Mouse (Mus musculus): ENCODE results near the gene Fkbpl. TPM values are rescaled to one million over a fixed set of nuclear protein-coding genes. Genes with fewer than 3 reads are reported as not detected.

The Fkbpl gene
- polyA plus RNA-seq, 1 experiment from 2014 or later, result 9.7 TPM

GRCm38 (mm10) chr17:34655160-34655559, 10.6 kb downstream of the Fkbpl start:
- Histone ChIP-seq H3K4me3 (ENCODE audit: low read depth, low read length) (no peak overlapping the region), H3K27ac (ENCODE audit: low read depth, low read length) (no peak overlapping the region)
- 62% methylated on average over 7 of the region's 7 CpGs for WGBS

DNA sequence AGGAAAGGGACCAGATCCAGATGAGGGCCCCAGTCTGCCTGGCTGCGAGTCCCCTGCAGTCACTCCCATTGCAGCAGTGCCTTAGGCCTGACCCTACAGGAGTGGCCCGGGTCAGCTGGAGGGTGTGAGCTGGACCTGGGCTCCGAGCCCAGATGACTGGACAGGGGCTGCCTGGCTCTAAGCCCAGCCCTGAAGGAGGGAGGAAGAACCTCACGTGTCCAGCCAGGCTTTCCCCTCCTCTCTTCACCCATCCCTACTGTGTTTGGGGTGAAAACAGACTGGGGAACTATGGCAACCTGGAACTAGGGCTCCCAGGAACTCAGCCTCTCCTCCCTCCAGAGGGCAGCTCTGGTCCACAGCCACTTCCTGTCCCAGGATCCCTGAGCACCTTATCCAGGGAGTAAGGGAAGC, 11.0 kb downstream of the Fkbpl start:
- H3K4me3 ChIP-seq (ENCODE audit: low read depth, low read length), result no peak overlapping the region
- H3K4me2 ChIP-seq, result no peak overlapping the region
- H3K27me3 ChIP-seq (replicated peaks; ENCODE audit: control insufficient read depth, insufficient read depth, low read length), result peaks cover 17% of the 10 kb centered on the region
- H3K9me3 ChIP-seq (ENCODE audit: control insufficient read depth, low read length), result no peaks in the 10 kb centered on the region
- ATAC-seq (replicated peaks; ENCODE audit: low FRiP score) (no peak; the same call in 1 of the 2 replicates), DNase-seq (ENCODE audit: low spot score) (no peak)
- no peak overlapping the region for H3K27ac ChIP-seq (ENCODE audit: low read depth, low read length)
- H3K9ac ChIP-seq (ENCODE audit: low read depth, low read length), result no peak overlapping the region
- peaks cover 14% of the 10 kb centered on the region for H3K36me3 ChIP-seq (ENCODE audit: control insufficient read depth, insufficient read depth, low read length)
- WGBS, result 61% methylated on average over 4 of the region's 4 CpGs
- H3K4me1 ChIP-seq (replicated peaks; ENCODE audit: control insufficient read depth, insufficient read depth, low read length), result peaks cover 3% of the 10 kb centered on the region

More at GRCm38 (mm10) chr17:34655160-34655559, 10.6 kb downstream of the Fkbpl start:
- Histone ChIP-seq H3K4me1 (replicated peaks; ENCODE audit: control insufficient read depth, insufficient read depth, low read length) (peaks cover 3% of the 10 kb centered on the region), H3K9me3 (ENCODE audit: control insufficient read depth, low read length) (no peaks in the 10 kb centered on the region), H3K4me2 (no peak overlapping the region), H3K9ac (ENCODE audit: low read depth, low read length) (no peak overlapping the region), H3K36me3 (ENCODE audit: control insufficient read depth, insufficient read depth, low read length) (peaks cover 18% of the 10 kb centered on the region), H3K27me3 (replicated peaks; ENCODE audit: control insufficient read depth, insufficient read depth, low read length) (peaks cover 12% of the 10 kb centered on the region)
- no peak for DNase-seq (ENCODE audit: low spot score)
- ATAC-seq (replicated peaks; ENCODE audit: low FRiP score), result no peak

DNA sequence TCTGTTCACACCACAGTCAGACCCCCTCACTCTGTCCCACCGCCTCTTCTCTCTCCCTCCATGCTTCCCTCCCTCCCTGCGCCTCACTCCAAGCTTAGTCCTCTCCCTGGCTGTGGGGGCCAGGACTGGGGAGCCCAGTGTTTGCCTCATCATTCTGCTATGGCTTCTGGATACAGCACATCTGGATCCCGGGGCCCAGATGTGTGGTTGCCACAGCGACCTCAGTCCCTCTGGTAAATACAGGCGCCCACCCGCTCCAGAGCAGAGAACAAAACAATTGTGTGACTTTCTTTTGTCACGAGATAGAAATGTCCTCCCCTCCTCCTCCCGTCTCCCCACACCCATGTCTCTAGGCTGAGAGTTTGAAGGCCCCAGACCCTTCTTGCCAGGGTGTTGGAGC, 12.1 kb downstream of the Fkbpl start:
- Histone ChIP-seq H3K27ac (ENCODE audit: low read depth, low read length) (no peak overlapping the region), H3K4me1 (replicated peaks; ENCODE audit: control insufficient read depth, insufficient read depth, low read length) (peaks cover 12% of the 10 kb centered on the region), H3K27me3 (replicated peaks; ENCODE audit: control insufficient read depth, insufficient read depth, low read length) (peaks cover 27% of the 10 kb centered on the region), H3K9me3 (ENCODE audit: control insufficient read depth, low read length) (no peaks in the 10 kb centered on the region), H3K9ac (ENCODE audit: low read depth, low read length) (no peak overlapping the region), H3K36me3 (ENCODE audit: control insufficient read depth, insufficient read depth, low read length) (peaks cover 8% of the 10 kb centered on the region), H3K4me3 (ENCODE audit: low read depth, low read length) (no peak overlapping the region), H3K4me2 (no peak overlapping the region)
- WGBS, result 62% methylated on average over 8 of the region's 8 CpGs
- DNase-seq (ENCODE audit: low spot score) (no peak), ATAC-seq (replicated peaks; ENCODE audit: low FRiP score) (no peak)

GRCm38 (mm10) chr17:34657271-34657670, 12.7 kb downstream of the Fkbpl start:
- no peaks in the 10 kb centered on the region for H3K9me3 ChIP-seq (ENCODE audit: control insufficient read depth, low read length)
- WGBS, result 17% methylated on average over 2 of the region's 2 CpGs
- H3K4me3 ChIP-seq (ENCODE audit: low read depth, low read length), result no peak overlapping the region
- DNase-seq (ENCODE audit: low spot score), result no peak
- no peak overlapping the region for H3K4me2 ChIP-seq
- peaks cover 12% of the 10 kb centered on the region for H3K4me1 ChIP-seq (replicated peaks; ENCODE audit: control insufficient read depth, insufficient read depth, low read length)
- peaks cover 2% of the 10 kb centered on the region; the same call in 1 of the 2 replicates for H3K36me3 ChIP-seq (ENCODE audit: control insufficient read depth, insufficient read depth, low read length)
- no peak overlapping the region for H3K9ac ChIP-seq (ENCODE audit: low read depth, low read length)
- no peak overlapping the region for H3K27ac ChIP-seq (ENCODE audit: low read depth, low read length)
- ATAC-seq (replicated peaks; ENCODE audit: low FRiP score), result no peak
- H3K27me3 ChIP-seq (replicated peaks; ENCODE audit: control insufficient read depth, insufficient read depth, low read length), result peaks cover 29% of the 10 kb centered on the region

GRCm38 (mm10) chr17:34658145-34658544, 13.6 kb downstream of the Fkbpl start:
- no peak for DNase-seq (ENCODE audit: low spot score)
- Histone ChIP-seq H3K4me1 (replicated peaks; ENCODE audit: control insufficient read depth, insufficient read depth, low read length) (peaks cover 12% of the 10 kb centered on the region), H3K27ac (ENCODE audit: low read depth, low read length) (no peak overlapping the region), H3K9ac (ENCODE audit: low read depth, low read length) (no peak overlapping the region), H3K27me3 (replicated peaks; ENCODE audit: control insufficient read depth, insufficient read depth, low read length) (peaks cover 34% of the 10 kb centered on the region), H3K4me3 (ENCODE audit: low read depth, low read length) (no peak overlapping the region), H3K9me3 (ENCODE audit: control insufficient read depth, low read length) (no peaks in the 10 kb centered on the region), H3K4me2 (no peak overlapping the region), H3K36me3 (ENCODE audit: control insufficient read depth, insufficient read depth, low read length) (no peaks in the 10 kb centered on the region; the same call in 1 of the 2 replicates)
- WGBS, result 42% methylated on average over 2 of the region's 2 CpGs
- ATAC-seq (replicated peaks; ENCODE audit: low FRiP score), result no peak

- Histone ChIP-seq H3K9ac (ENCODE audit: low read depth, low read length) (no peak overlapping the region), H3K4me1 (replicated peaks; ENCODE audit: control insufficient read depth, insufficient read depth, low read length) (peaks cover 12% of the 10 kb centered on the region), H3K9me3 (ENCODE audit: control insufficient read depth, low read length) (no peaks in the 10 kb centered on the region), H3K4me3 (ENCODE audit: low read depth, low read length) (no peak overlapping the region), H3K36me3 (ENCODE audit: control insufficient read depth, insufficient read depth, low read length) (no peaks in the 10 kb centered on the region; the same call in 1 of the 2 replicates), H3K27me3 (replicated peaks; ENCODE audit: control insufficient read depth, insufficient read depth, low read length) (peaks cover 36% of the 10 kb centered on the region), H3K4me2 (no peak overlapping the region), H3K27ac (ENCODE audit: low read depth, low read length) (no peak overlapping the region)
- ATAC-seq (replicated peaks; ENCODE audit: low FRiP score) (no peak), DNase-seq (ENCODE audit: low spot score) (no peak)
- 71% methylated on average over 3 of the region's 3 CpGs for WGBS
These were observed 14.0 kb downstream of the Fkbpl start for GRCm38 (mm10) chr17:34658591-34658990.

GRCm38 (mm10) chr17:34659181-34659896, 14.8 kb downstream of the Fkbpl start:
- peaks cover 12% of the 10 kb centered on the region; the same call in 1 of the 2 replicates for H3K4me1 ChIP-seq (replicated peaks; ENCODE audit: control insufficient read depth, insufficient read depth, low read length)
- no peaks in the 10 kb centered on the region for H3K36me3 ChIP-seq (ENCODE audit: control insufficient read depth, insufficient read depth, low read length)
- WGBS, result 51% methylated on average over 12 of the region's 12 CpGs
- H3K9ac ChIP-seq (ENCODE audit: low read depth, low read length), result no peak overlapping the region
- DNase-seq (ENCODE audit: low spot score), result no peak
- H3K27me3 ChIP-seq (replicated peaks; ENCODE audit: control insufficient read depth, insufficient read depth, low read length), result peaks cover 37% of the 10 kb centered on the region
- H3K27ac ChIP-seq (ENCODE audit: low read depth, low read length), result no peak overlapping the region
- no peaks in the 10 kb centered on the region for H3K9me3 ChIP-seq (ENCODE audit: control insufficient read depth, low read length)
- no peak overlapping the region for H3K4me3 ChIP-seq (ENCODE audit: low read depth, low read length)
- ATAC-seq (replicated peaks; ENCODE audit: low FRiP score), result no peak
- H3K4me2 ChIP-seq, result no peak overlapping the region

- ATAC-seq (replicated peaks; ENCODE audit: low FRiP score) (no peak), DNase-seq (ENCODE audit: low spot score) (no peak)
- Histone ChIP-seq H3K9me3 (ENCODE audit: control insufficient read depth, low read length) (no peaks in the 10 kb centered on the region), H3K27ac (ENCODE audit: low read depth, low read length) (no peak overlapping the region), H3K27me3 (replicated peaks; ENCODE audit: control insufficient read depth, insufficient read depth, low read length) (peaks cover 37% of the 10 kb centered on the region), H3K4me2 (no peak overlapping the region), H3K4me3 (ENCODE audit: low read depth, low read length) (no peak overlapping the region), H3K36me3 (ENCODE audit: control insufficient read depth, insufficient read depth, low read length) (no peaks in the 10 kb centered on the region), H3K9ac (ENCODE audit: low read depth, low read length) (no peak overlapping the region), H3K4me1 (replicated peaks; ENCODE audit: control insufficient read depth, insufficient read depth, low read length) (peaks cover 12% of the 10 kb centered on the region; the same call in 1 of the 2 replicates)
- WGBS, result 57% methylated on average over 3 of the region's 3 CpGs
These were observed 15.3 kb downstream of the Fkbpl start for GRCm38 (mm10) chr17:34659897-34660214.

DNA sequence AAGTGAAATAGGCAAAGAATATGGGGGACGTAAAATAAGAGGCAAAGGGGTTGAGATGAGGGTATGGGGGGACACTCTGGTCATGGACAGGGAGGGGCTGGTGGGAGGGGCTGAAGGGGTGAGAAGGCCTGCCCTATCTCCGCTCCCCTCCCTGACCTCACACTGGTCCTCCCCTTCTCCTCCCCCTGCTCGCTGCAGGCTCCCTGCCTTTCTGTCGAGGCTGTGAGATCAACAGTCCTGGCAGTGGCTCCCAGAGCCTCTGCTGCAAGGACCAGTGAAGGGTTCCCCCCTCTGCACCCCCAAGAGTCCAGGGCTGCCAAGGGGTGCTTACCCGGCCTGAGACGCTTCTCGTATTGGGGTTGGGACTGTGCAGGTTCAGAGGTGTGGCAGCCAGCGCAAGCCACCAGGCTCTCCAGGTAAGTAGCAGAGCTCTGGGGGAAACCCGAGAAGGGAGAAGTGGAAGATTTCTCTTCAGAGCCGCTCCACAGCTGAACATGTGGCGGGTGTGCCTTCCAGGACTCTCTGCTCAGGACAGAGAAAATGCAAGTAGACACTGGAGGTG, 15.8 kb downstream of the Fkbpl start:
- DNase-seq (ENCODE audit: low spot score), result no peak
- Histone ChIP-seq H3K4me1 (replicated peaks; ENCODE audit: control insufficient read depth, insufficient read depth, low read length) (peaks cover 9% of the 10 kb centered on the region; the same call in 1 of the 2 replicates), H3K4me3 (ENCODE audit: low read depth, low read length) (no peak overlapping the region), H3K4me2 (no peak overlapping the region), H3K9me3 (ENCODE audit: control insufficient read depth, low read length) (no peaks in the 10 kb centered on the region), H3K36me3 (ENCODE audit: control insufficient read depth, insufficient read depth, low read length) (no peaks in the 10 kb centered on the region), H3K9ac (ENCODE audit: low read depth, low read length) (no peak overlapping the region), H3K27me3 (replicated peaks; ENCODE audit: control insufficient read depth, insufficient read depth, low read length) (peaks cover 37% of the 10 kb centered on the region), H3K27ac (ENCODE audit: low read depth, low read length) (no peak overlapping the region)
- ATAC-seq (replicated peaks; ENCODE audit: low FRiP score), result no peak
- WGBS, result 39% methylated on average over 11 of the region's 11 CpGs
